Mouse (Mus musculus) embryonic stem cell, embryonic (primary cell): ENCODE results near the gene Eno1.

Experiments used
- CTCF ChIA-PET, 4 experiments: fragments of 300-600 bp in 2 of 4; fragments of 350-600 bp in 2 of 4; sonication (Branson Sonifier 250); formaldehyde crosslinking; loops; one replicate each; lab custom pipeline; 2022; ENCODE audit warnings: inconsistent platforms in 2 of 4; lab: Charles Lee
- POLR2A ChIA-PET, 4 experiments: fragments of 300-600 bp in 2 of 4; fragments of 350-600 bp in 2 of 4; sonication (Branson Sonifier 250); formaldehyde crosslinking; loops; one replicate each; lab custom pipeline; 2022; ENCODE audit warnings: antibody characterized with exemption in 4 of 4, inconsistent platforms in 1 of 4; lab: Charles Lee

Gene Eno1

GRCm38 (mm10) chr4:150236521-150237481 is at the start of gene Eno1:
Gene Eno1, plus strand, starts transcription at chr4:150236721.
- ChIA-PET POLR2A (interaction anchor here in 3 of 4 experiments (0.6 to 21.9 kb wide), 43 partner anchors 8 to 512 kb away, joined by 3 to 581 read pairs (median 4); partner anchors contain the start of genes Gpr157 (in 1 of the 3), Rere (in 1 of the 3) and Spsb1 (in 1 of the 3)), CTCF (interaction anchor here (0.9 to 2.8 kb wide), 11 partner anchors 10 to 903 kb away, joined by 3 to 14 read pairs (median 3); no protein-coding TSS in a partner anchor)

DNA sequence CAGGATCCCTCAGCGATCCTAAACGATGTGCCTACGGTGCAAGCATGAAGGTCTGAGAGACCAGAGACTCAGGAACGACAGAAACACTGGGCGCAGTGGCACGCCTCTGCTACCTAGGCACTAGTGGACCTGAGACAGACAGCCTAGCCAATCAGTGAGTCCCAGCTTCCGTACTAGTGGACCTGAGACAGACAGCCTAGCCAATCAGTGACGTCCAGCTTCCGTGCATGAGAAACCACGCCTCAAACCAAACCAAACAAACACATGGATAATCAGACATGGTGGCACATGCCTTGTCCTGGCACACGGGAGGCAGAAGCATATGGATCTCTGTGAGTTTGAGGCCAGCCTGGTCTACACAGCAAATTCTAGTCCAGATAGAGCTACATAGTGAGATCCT is 48.3 kb upstream of the Eno1 start:
- CTCF ChIA-PET, result interaction anchor here in 3 of 4 experiments (0.6 to 2.1 kb wide), 19 partner anchors 9 to 625 kb away, joined by 3 to 11 read pairs (median 3); no protein-coding TSS in a partner anchor
- POLR2A ChIA-PET, result interaction anchor here in 2 of 4 experiments (0.8 to 2.9 kb wide), 13 partner anchors 10 to 390 kb away, joined by 3 to 9 read pairs (median 4); partner anchors contain the start of gene Eno1 (in 1 of the 2)

DNA sequence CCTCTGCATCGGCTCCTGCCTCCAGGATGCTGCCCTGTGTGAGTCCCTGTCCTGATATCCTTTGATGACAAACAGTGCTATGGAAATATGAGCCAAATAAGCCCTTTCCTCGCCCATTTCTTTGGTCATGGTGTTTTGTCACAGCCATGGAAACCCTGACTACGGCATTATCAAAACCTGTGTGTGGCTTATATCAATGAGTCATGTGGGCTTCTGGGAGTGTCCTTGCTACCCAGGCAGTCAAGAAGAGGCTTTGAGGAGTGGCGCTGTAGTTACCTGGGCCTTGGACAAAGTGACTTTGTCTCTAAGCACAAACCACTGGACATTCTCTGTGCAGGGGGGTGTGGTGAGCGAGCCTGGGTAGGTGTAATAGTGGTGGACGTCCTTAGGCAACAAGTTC is 44.3 kb upstream of the Eno1 start:
- ChIA-PET CTCF (interaction anchor here in 3 of 4 experiments (1.0 to 2.3 kb wide), 3 partner anchors 11 to 30 kb away, joined by 3 to 9 read pairs (median 7); no protein-coding TSS in a partner anchor), POLR2A (interaction anchor here in 3 of 4 experiments (0.6 to 1.9 kb wide), 8 partner anchors 18 to 586 kb away, joined by 3 to 7 read pairs (median 4); no protein-coding TSS in a partner anchor)

DNA sequence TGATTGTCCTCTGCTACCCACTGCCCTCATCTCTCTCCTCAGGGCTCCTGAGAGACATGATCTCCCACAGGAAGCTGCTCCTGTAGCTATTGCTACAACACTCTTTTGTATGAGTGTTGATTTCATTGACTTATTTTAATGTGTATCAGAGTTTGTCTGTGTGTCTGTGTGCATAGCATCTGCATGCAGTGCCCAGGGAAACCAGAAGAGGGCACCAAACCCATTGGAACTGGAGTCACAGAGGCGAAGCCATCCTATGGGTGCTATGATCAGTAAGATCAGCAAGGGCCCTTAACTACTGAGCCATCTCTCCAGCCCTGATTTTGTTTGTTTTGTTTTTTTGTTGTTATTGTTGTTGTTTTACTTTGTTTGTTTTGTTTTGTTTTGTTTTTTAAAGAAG is 42.6 kb upstream of the Eno1 start:
- POLR2A ChIA-PET, result interaction anchor here in 3 of 4 experiments (0.6 to 1.4 kb wide), 5 partner anchors 18 to 212 kb away, joined by 3 to 9 read pairs (median 4); no protein-coding TSS in a partner anchor
- CTCF ChIA-PET, result interaction anchor here (0.6 to 1.4 kb wide), 12 partner anchors 17 to 1942 kb away, joined by 3 to 21 read pairs (median 3); no protein-coding TSS in a partner anchor

- CTCF ChIA-PET, result interaction anchor here (0.6 to 2.0 kb wide), 20 partner anchors 9 to 97 kb away, joined by 3 to 9 read pairs (median 3); no protein-coding TSS in a partner anchor
- POLR2A ChIA-PET, result interaction anchor here (0.6 to 6.6 kb wide), 25 partner anchors 9 to 799 kb away, joined by 3 to 41 read pairs (median 4); partner anchors contain the start of genes Eno1 (in 1 of the 4) and Gpr157 (in 1 of the 4)
These were observed 38.3 kb upstream of the Eno1 start for GRCm38 (mm10) chr4:150198268-150198667.

DNA sequence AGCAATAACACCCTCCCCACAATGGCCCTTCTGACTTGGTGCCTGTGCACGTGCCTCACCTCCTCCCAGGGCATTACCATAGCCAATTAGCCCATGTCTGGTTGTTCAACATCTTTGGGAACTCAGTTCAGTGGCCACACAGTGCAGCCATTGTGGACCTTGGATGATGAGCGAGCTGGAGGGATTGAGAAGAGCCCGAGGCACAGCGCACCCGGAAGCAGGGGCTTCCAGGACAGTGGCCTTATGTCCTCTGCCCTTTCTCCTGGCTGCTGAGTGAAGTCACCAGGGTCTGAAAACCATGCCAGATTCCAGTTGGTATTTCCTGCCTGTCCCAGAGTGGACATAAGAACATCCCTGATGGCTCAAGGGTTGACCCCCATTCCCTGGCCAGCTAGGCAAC is 35.3 kb upstream of the Eno1 start, which contains the start of gene Car6:
Gene Car6, minus strand, starts transcription at position 101 of the 400 bp plus-strand sequence.
- ChIA-PET CTCF (interaction anchor here in 3 of 4 experiments (0.6 to 0.8 kb wide), 3 partner anchors 18 to 517 kb away, joined by 3 to 6 read pairs (median 4); no protein-coding TSS in a partner anchor), POLR2A (interaction anchor here in 3 of 4 experiments (0.9 to 6.6 kb wide), 5 partner anchors 11 to 80 kb away, joined by 3 to 41 read pairs (median 4); partner anchors contain the start of gene Rere (in 1 of the 3))

DNA sequence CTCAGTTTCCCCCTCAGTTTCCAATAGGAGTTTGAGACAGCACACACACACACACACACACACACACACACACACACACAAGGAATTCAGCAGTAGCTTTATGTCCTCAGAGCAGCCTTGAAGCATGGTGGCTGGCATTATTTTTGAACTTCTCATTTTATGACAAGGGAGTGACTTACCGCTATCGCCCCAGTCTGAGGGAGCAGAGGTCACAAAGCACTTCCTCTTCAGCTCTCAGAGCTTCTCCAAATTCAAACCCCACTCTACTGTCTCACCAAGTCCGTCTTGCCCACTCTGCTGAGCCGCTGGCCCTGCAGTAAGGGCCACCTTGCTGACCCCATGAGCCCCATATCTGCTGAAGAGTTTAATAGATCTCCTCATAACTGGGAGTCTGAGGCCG is 33.8 kb upstream of the Eno1 start:
- ChIA-PET CTCF (interaction anchor here in 2 of 4 experiments (0.7 to 1.1 kb wide), 2 partner anchors 46 to 57 kb away, joined by 3 read pairs; no protein-coding TSS in a partner anchor), POLR2A (interaction anchor here in 3 of 4 experiments (0.6 to 6.6 kb wide), 6 partner anchors 10 to 51 kb away, joined by 3 to 41 read pairs (median 5); no protein-coding TSS in a partner anchor)

- ChIA-PET CTCF (no interaction called here), POLR2A (interaction anchor here in 1 of 4 experiments (0.7 to 1.8 kb wide), 4 partner anchors 8 to 65 kb away, joined by 3 to 8 read pairs (median 5); no protein-coding TSS in a partner anchor)
These were observed 31.6 kb upstream of the Eno1 start for GRCm38 (mm10) chr4:150204877-150205276.

DNA sequence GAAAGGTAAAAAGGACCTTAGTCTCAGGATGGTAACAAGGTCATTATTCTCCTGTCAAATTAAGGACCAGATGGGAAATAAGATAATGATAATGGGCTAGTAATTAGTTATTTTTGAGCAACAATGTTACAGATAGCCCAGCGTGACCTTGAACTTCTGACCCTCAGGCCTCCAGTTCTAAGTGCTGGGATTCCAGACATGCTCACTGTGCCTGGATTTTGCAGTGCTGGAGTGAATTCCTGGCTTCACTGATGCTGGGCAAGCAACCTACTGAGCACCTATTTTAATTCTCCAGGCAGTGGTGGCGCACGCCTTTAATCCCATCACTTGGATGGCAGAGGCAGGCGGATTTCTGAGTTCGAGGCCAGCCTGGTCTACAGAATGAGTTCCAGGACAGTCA is 26.8 kb upstream of the Eno1 start:
- POLR2A ChIA-PET, result interaction anchor here in 3 of 4 experiments (0.8 to 2.6 kb wide), 11 partner anchors 11 to 453 kb away, joined by 3 to 11 read pairs (median 3); partner anchors contain the start of gene Eno1 (in 1 of the 3)
- CTCF ChIA-PET, result interaction anchor here (0.5 to 2.2 kb wide), 8 partner anchors 11 to 580 kb away, joined by 3 to 13 read pairs (median 4); no protein-coding TSS in a partner anchor

DNA sequence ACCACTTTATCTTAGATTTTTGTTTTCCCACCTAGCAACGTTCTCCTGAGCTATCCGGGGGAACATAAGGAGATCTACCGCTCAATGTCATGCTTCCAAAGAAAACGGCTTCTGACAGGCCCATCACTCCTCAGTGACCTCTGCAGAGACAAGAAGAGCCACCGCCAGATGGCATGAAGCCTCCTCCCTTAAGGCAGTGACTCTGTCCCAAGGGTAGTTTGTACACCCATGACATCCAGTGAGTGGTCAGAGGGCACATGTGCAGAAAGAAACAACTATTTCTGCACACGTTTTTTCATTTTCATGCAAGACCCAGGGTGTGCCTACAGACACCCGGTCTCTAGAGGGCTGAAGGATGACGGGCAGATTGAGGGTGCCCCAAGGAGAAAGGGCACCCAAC is 26.2 kb upstream of the Eno1 start:
- CTCF ChIA-PET, result interaction anchor here in 2 of 4 experiments (0.9 to 1.7 kb wide), 2 partner anchors 118 kb away, joined by 4 to 5 read pairs; no protein-coding TSS in a partner anchor
- POLR2A ChIA-PET, result interaction anchor here in 3 of 4 experiments (1.1 to 2.6 kb wide), 6 partner anchors 13 to 36 kb away, joined by 3 to 11 read pairs (median 5); partner anchors contain the start of gene Eno1 (in 1 of the 3)

DNA sequence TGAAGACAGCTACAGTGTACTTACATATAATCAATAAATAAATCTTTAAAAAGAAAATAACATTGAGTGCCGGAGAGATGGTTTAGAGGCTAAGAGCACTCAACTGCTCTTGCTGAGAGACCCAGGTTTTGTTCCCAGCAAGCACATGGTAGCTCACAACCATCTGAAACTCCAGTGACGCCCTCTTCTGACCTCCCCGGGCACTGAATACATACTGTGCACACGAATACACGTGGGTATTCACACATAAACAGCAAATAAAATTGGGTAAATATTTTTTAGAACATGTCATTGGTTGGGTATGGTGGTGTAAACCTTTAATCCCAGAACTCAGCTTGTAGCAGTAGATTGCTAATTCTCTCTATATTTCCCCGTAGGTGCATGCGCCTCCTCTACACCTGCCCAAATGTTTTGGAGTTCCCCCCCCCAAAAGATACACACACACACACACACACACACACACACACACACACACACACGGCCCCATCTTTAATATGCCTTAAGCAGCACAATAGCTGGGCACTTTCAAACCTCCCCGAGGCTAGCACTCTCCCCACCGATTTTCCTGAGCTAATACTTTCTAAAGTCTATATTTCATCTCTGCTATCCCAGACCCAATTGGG is 24.5 kb upstream of the Eno1 start:
- POLR2A ChIA-PET, result interaction anchor here (0.6 to 3.3 kb wide), 87 partner anchors 8 to 1365 kb away, joined by 3 to 73 read pairs (median 4); partner anchors contain the start of genes Car6 (in 3 of the 4), Eno1 (in 2 of the 4), Gpr157 (in 1 of the 4) and H6pd (in 1 of the 4)
- CTCF ChIA-PET, result interaction anchor here (0.6 to 3.0 kb wide), 41 partner anchors 9 to 700 kb away, joined by 3 to 23 read pairs (median 4); partner anchors contain the start of gene Eno1 (in 1 of the 4)

GRCm38 (mm10) chr4:150212553-150212971 is 24.0 kb upstream of the Eno1 start:
- CTCF ChIA-PET, result interaction anchor here (0.6 to 3.0 kb wide), 40 partner anchors 8 to 699 kb away, joined by 3 to 23 read pairs (median 4); no protein-coding TSS in a partner anchor

GRCm38 (mm10) chr4:150213910-150214309 is 22.6 kb upstream of the Eno1 start:
- ChIA-PET POLR2A (interaction anchor here in 3 of 4 experiments (0.6 to 3.3 kb wide), 25 partner anchors 8 to 213 kb away, joined by 3 to 73 read pairs (median 12); partner anchors contain the start of genes Car6 (in 2 of the 3), Eno1 (in 2 of the 3), Gpr157 (in 1 of the 3) and Rere (in 1 of the 3)), CTCF (interaction anchor here in 3 of 4 experiments (0.9 to 2.5 kb wide), 5 partner anchors 26 to 52 kb away, joined by 3 to 23 read pairs (median 6); no protein-coding TSS in a partner anchor)

More at GRCm38 (mm10) chr4:150212553-150212971, 24.0 kb upstream of the Eno1 start:
- POLR2A ChIA-PET, result interaction anchor here (0.6 to 3.3 kb wide), 87 partner anchors 9 to 1366 kb away, joined by 3 to 73 read pairs (median 4); partner anchors contain the start of genes Car6 (in 3 of the 4), Eno1 (in 2 of the 4), Gpr157 (in 1 of the 4) and H6pd (in 1 of the 4)

- CTCF ChIA-PET, result interaction anchor here in 3 of 4 experiments (0.6 to 1.5 kb wide), 6 partner anchors 10 to 280 kb away, joined by 3 to 7 read pairs (median 4); no protein-coding TSS in a partner anchor
- POLR2A ChIA-PET, result interaction anchor here in 3 of 4 experiments (0.6 to 3.3 kb wide), 6 partner anchors 18 to 48 kb away, joined by 3 to 17 read pairs (median 4); no protein-coding TSS in a partner anchor
These were observed 20.1 kb upstream of the Eno1 start for GRCm38 (mm10) chr4:150216423-150216822.

DNA sequence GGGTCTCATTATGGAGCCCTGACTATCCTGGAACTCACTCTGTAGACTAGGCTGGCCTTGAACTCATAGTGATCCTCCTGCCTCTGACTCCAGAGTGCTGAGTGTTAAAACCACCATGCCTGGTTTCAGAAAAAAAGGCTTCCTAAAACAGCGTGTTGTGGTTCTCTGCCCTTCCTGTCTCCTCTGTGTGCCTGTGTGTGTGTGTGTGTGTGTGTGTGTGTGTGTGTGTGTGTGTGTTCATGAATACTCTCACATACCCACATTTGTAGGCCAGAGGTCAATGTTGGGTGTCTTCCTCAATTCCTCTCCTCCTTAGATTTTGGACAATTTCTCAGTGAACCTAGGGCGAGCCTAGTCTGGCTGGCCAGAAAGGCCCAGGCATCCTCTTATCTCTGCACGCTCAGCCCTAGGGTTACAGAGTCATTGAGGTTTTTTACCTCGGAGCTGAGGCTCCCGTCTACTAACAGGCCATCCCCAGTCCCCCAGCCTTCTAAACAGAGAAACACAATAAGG is 19.4 kb upstream of the Eno1 start:
- ChIA-PET POLR2A (interaction anchor here in 1 of 4 experiments (1.0 to 3.3 kb wide), 2 partner anchors 22 to 40 kb away, joined by 3 to 17 read pairs; no protein-coding TSS in a partner anchor), CTCF (interaction anchor here in 3 of 4 experiments (0.6 to 0.7 kb wide), 3 partner anchors 10 to 48 kb away, joined by 4 to 7 read pairs (median 5); no protein-coding TSS in a partner anchor)
